Mouse (Mus musculus) megakaryocyte, embryonic 14.5 days (primary cell): ENCODE results near the gene Fggy. TPM values are rescaled to one million over a fixed set of nuclear protein-coding genes. Genes with fewer than 3 reads are reported as not detected.

ENCODE experiments used
- H3K27me3 ChIP-seq: replicated peaks from 2 replicates; pipeline ENCODE3; 2012; ENCODE audit warnings: inconsistent platforms
- H3K36me3 ChIP-seq: replicated peaks from 2 replicates; pipeline ENCODE3; 2012; ENCODE audit warnings: low read length, inconsistent platforms, mixed read lengths
- H3K4me1 ChIP-seq: 2 replicates; pipeline ENCODE4 v1.6.1; 2012; ENCODE audit warnings: inconsistent platforms
- H3K4me3 ChIP-seq: replicated peaks from 2 replicates; pipeline ENCODE3; 2012; ENCODE audit warnings: moderate library complexity, mild to moderate bottlenecking, inconsistent platforms
- H3K9me3 ChIP-seq: 2 replicates; pipeline ENCODE4 v1.6.1; 2012; ENCODE audit warnings: inconsistent platforms
- FLI1 ChIP-seq: IDR thresholded peaks from 2 replicates; pipeline ENCODE4 v1.6.1; 2012; ENCODE audit warnings: low read length, inconsistent platforms, mixed read lengths
- GATA1 ChIP-seq: IDR thresholded peaks from 3 replicates; pipeline ENCODE4 v1.6.1; 2012; ENCODE audit warnings: mixed read lengths, low read length, inconsistent platforms, borderline replicate concordance
- polyA plus RNA-seq: library from polyadenylated mRNA; stranded (reverse); fragments of >175 nt; gene quantifications from 2 replicates; pipeline ENCODE4 v1.2.3, GENCODE M21; 2012; ENCODE audit warnings: low replicate concordance; ENCODE audit not compliant: insufficient read depth

The Fggy gene
- polyA plus RNA-seq, 1 experiment = 0.96 TPM

DNA sequence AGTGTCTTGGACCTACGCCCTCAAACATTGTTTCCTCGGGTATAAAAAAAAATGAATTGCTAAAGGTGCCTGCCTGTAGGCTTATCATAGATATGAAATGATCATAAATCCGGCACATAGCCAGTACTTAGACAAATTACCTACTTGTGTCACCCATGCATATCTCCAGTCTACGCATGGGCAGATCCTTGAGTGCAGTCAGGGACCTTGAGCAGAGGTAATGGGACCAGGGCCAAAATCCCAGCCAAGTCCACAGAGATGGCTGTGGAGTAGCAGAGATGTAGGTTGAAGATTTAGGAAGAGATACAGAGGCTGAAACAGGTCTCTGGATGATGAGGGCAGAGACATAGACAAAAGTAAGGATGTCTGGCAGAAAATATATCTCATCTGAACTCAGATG is 320.1 kb downstream of the Fggy start:
- TF ChIP-seq GATA1 = no peak
- TF ChIP-seq FLI1 = no peak
- Histone ChIP-seq H3K4me1 (no peaks in the 10 kb centered on the region), H3K4me3 (no peak overlapping the region), H3K27me3 (no peaks in the 10 kb centered on the region), H3K9me3 (no peaks in the 10 kb centered on the region), H3K36me3 (no peaks in the 10 kb centered on the region)

DNA sequence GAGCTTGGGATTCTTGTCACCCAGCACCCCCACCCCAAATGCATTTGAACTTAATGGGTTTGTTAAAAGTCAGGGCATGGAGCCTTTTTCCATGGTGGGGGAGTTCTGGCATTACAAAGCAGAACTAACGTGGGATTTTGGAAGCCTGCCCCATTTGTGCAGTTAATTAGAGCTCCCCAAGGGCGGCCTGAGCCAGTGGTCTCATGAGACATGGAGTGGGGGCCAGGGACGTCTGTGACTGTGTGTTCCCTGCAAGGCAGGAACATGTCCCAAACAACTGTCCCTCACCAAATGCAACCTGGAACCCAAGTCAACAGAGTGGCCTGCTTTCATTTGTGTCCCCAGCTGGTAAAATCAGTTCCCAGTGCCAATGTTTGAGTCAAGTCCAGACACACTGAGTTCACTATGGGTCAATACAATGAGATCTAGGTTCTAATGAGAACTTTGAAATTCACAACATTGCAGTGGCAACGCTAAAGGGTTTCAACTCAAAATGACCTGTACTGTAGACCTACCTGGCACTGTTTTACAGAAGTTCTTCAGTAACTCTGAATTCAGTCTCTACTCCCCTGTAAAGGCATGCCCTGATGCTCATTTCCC is 324.5 kb downstream of the Fggy start:
- no peaks in the 10 kb centered on the region for H3K36me3 ChIP-seq
- TF ChIP-seq GATA1 (no peak), FLI1 (no peak)
- H3K4me1 ChIP-seq = peaks cover 8% of the 10 kb centered on the region
- no peak overlapping the region for H3K4me3 ChIP-seq
- H3K27me3 ChIP-seq = no peaks in the 10 kb centered on the region
- H3K9me3 ChIP-seq = no peaks in the 10 kb centered on the region

DNA sequence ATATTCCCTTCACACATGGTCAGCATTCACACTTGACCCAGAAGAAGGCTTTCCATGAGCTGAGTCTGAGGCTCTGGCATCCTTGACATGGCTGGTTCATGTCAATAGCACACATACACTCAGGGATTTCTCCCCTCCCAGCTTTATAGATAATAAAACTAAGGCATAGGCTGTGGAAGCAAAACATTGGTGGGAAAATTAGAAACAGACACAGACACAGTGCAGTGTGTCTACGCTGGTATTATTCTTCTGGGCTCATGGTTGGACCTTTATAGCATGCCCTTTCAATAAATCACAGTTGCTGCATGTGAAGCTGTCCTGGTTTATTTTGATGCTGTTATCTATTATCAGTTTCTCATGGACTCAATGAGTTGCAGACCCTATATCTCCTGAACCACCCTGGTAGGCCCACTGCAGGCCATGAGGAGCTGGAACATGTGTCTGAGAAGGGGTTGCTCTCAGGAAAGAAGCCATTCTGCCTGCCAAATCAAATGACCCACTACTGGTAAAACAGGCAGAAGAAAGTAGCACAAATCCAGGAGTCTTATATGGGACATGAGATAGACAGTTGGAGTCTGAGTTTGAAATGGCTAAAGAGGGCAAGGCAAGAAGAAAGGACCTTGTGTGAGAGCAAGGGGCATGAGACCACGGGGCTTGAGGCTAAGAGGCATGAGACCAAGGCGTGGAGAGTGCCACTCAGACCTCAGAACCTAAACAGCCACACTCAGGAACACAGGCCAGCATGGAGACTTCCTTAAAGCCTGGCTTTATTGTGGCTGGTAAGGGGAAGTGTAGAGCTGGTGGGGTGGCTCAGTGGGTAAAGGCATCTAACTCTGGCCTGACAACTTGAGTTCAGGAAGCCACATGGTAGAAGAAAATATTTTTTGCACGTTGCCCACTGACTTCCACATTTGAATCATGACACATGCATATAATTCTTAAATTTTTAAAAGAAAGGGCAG is 327.2 kb downstream of the Fggy start:
- no peak for TF ChIP-seq GATA1
- TF ChIP-seq FLI1 = no peak
- no peak overlapping the region for H3K4me3 ChIP-seq
- H3K9me3 ChIP-seq = no peaks in the 10 kb centered on the region
- no peaks in the 10 kb centered on the region for H3K27me3 ChIP-seq
- no peaks in the 10 kb centered on the region for H3K36me3 ChIP-seq
- peaks cover 8% of the 10 kb centered on the region for H3K4me1 ChIP-seq

DNA sequence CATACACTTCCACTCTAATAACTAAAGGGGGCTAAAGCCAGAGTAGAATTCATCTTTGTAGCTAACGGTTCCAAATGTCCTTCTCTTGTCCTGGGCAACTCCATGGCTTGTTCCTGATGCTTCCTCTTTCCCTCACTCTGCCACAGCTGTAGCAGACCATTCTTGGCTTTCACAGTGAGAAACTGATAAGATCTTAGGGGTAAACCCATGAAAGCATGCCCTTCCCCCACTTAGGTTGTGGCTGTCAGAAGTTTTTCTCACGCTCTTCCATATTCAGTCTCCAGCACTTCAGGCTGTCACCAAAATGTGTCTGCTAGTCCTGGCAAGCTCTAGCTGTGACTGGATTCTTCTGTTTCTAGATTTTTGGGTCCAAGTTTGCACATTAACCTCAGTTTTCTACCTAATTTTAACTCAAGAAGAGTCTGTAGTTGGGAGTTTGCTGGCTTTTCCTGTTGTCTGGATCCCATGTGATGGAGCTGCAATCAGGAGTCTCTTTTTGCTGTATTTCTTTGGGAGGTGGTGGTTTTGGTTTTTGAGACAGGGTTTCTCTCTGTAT is 338.0 kb downstream of the Fggy start:
- Histone ChIP-seq H3K36me3 (no peaks in the 10 kb centered on the region), H3K4me1 (no peaks in the 10 kb centered on the region; the same call in 1 of the 2 replicates), H3K9me3 (no peaks in the 10 kb centered on the region), H3K4me3 (no peak overlapping the region), H3K27me3 (peaks cover 4% of the 10 kb centered on the region)
- TF ChIP-seq GATA1 (no peak), FLI1 (no peak)

DNA sequence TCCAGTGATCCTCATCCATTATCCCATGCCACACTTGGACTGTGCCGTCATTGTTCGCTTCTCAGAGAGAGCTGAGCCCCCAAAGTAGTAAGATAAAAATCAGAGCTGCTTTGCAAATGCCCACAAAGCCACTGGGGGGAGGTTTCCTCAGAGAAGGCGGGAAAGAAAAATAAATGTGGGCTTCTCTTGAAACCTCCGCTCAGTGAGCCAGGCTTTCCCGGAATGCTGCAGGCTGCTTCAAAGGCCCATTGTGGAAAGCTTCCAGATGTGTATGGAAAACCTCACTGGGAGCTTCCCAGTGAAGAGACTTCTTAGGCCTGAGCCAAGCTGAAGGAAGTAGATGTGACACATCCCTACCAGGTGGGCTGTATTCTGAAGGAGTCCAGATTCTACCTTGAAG is 339.3 kb downstream of the Fggy start:
- Histone ChIP-seq H3K36me3 (no peaks in the 10 kb centered on the region), H3K4me3 (no peak overlapping the region), H3K9me3 (no peaks in the 10 kb centered on the region), H3K27me3 (peaks cover 4% of the 10 kb centered on the region), H3K4me1 (no peaks in the 10 kb centered on the region; the same call in 1 of the 2 replicates)
- TF ChIP-seq GATA1 (no peak), FLI1 (no peak)

DNA sequence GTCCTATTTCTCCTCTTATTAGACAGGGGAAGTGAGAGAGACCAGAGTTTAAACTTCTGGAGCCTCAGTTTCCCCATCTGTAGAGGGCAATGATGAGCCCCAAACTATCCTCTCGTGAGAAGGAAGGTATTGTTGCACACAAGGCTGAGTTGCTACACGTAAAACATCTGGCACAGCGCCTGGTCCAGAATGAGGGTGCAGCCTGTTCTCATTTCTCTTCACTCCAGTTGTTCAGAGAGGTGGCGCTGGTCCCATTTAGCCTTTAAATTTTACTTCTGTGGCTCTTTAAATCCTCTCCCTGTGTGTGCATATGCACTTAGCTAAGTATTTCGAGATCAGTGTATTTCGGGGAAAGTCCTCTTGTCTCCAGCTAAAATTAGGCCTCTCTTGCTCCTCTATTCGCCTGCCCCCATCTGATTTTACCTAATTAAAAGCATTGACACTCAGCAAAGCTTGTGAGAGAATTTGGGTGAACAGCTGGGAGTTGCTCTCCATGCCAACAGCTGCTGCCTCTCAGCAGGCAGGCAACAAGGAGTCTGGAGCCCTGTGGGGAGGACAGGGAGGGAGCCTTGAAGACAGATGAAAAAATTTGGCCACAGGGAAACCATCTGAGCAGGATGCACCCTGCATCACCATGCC is 340.0 kb downstream of the Fggy start:
- no peak overlapping the region for H3K4me3 ChIP-seq

DNA sequence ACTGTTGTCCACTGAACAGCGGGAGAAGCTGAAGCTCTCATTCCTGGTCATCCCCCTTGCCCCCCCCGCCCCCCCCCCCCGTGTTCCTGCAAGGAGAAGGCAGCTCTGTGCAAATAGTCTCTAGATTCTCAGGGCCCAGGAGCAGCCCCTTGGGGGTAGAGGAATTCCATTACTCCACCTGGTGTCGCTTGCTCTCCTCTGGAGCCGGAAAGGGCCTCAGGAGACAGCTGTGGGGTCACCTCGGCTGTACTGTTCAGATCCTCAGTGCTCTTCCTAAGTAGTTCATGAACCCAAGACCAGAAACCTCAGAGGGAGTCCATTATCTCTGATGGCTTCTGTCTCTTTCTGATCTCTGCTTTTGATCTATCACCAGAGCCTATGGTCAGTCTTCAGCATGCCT is 341.4 kb downstream of the Fggy start:
- H3K4me1 ChIP-seq = no peaks in the 10 kb centered on the region; the same call in 1 of the 2 replicates
- H3K36me3 ChIP-seq = no peaks in the 10 kb centered on the region
- no peak overlapping the region for H3K4me3 ChIP-seq
- H3K9me3 ChIP-seq = no peaks in the 10 kb centered on the region
- no peak for TF ChIP-seq GATA1
- no peak for TF ChIP-seq FLI1
- H3K27me3 ChIP-seq = peaks cover 4% of the 10 kb centered on the region

More for the DNA sequence above, 340.0 kb downstream of the Fggy start:
- Histone ChIP-seq H3K27me3 (peaks cover 4% of the 10 kb centered on the region), H3K36me3 (no peaks in the 10 kb centered on the region), H3K4me1 (no peaks in the 10 kb centered on the region; the same call in 1 of the 2 replicates), H3K9me3 (no peaks in the 10 kb centered on the region)
- no peak for TF ChIP-seq FLI1
- TF ChIP-seq GATA1 = no peak

DNA sequence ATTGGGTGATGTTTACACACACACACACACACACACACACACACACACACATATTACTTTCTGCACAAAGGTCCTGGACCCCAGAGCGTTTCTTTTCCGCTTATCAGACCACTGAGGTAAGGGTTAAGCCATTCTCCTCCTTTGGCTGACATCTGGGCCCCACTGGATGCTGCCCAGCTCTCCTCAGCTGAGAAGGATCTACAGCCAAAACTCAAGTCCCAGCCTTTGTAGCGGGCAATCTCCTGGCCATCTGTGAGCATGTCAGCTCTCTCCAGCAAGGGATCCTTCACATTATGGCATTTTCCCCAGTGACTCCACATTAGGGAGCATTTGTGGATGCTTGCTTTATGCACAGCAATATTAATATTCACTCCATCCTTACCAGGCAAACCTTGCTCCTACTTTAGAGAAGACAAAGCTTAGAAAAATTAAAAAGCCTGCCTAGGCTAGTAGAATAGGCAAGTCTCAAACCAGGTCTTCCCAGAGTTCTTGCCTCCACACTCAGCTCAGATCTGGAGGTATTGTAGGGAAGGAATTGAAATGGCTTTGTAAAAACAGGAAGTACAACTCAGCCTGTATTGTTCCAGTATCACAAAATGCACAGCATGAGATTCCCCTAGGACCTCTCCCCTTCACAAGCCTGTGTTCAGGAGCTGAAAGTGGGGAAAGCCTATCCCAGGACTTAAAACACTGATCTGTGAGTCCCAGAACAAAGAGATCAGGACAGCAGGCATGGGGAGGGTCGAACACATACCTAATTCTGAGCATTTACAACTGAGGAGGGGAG is 342.8 kb downstream of the Fggy start:
- Histone ChIP-seq H3K27me3 (peaks cover 4% of the 10 kb centered on the region), H3K4me3 (no peak overlapping the region), H3K36me3 (no peaks in the 10 kb centered on the region), H3K4me1 (no peaks in the 10 kb centered on the region; the same call in 1 of the 2 replicates), H3K9me3 (no peaks in the 10 kb centered on the region)
- no peak for TF ChIP-seq FLI1
- TF ChIP-seq GATA1 = no peak

DNA sequence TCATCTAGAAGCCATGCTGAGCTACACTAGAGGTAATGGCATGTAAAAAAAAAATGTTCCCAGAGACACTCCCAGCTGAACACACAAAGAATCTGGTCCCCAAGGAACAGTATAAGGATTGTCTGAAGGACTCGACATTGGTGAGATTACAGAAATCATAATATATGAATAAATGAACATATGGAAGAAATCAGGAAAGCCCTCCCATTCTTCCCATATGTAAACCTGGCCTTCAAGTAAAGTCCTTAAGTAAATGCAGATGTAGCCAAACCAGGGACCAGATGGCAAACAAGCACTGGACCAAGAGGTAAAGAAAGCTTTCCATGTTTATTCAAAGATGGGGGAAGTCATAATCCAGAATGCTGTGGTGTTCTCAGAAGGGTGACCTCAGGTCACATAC is 343.5 kb downstream of the Fggy start:
- Histone ChIP-seq H3K4me1 (no peaks in the 10 kb centered on the region; the same call in 1 of the 2 replicates), H3K9me3 (no peaks in the 10 kb centered on the region), H3K36me3 (no peaks in the 10 kb centered on the region), H3K27me3 (peaks cover 4% of the 10 kb centered on the region), H3K4me3 (no peak overlapping the region)
- TF ChIP-seq FLI1 (no peak), GATA1 (no peak)
